Mouse (Mus musculus): ENCODE data around the gene Faap24. TPM values are rescaled to one million over a fixed set of nuclear protein-coding genes. Genes with fewer than 3 reads are reported as not detected.

Faap24 gene
- polyA plus RNA-seq, 1 experiment from 2014 or later = 14.9 TPM

DNA sequence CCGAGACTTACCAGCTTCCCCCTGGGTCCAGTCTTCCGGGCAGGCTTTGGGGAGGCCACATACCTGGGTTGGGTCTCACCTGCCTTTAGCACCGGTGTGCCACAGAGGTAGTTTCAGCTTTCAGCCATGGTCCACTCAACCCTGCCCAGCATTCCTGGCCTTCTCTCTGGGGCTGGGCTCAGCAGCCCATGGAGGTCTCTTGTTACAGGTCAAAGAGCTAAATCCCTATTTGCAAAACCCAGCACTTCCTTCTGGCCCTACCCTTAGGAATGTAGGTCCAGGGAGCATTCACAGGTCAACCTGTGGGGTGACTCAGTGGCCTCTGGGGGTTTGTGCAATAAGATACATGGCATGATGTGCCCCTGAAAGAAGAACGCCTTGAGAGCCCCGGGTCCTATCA lies 33.8 kb downstream of the Faap24 start:
- no peaks in the 10 kb centered on the region for H3K4me1 ChIP-seq
- no peak overlapping the region for H3K27ac ChIP-seq (replicated peaks)
- no peak overlapping the region for H3K9ac ChIP-seq (replicated peaks)
- WGBS = 86% methylated on average over 5 of the region's 5 CpGs
- H3K9me3 ChIP-seq (replicated peaks) = no peaks in the 10 kb centered on the region
- H3K36me3 ChIP-seq = no peaks in the 10 kb centered on the region
- no peaks in the 10 kb centered on the region for H3K27me3 ChIP-seq (replicated peaks)
- no peak overlapping the region for H3K4me2 ChIP-seq
- ATAC-seq (ENCODE audit: low FRiP score) = no peak
- H3K4me3 ChIP-seq (replicated peaks) = no peak overlapping the region

- no peak overlapping the region for H3K9ac ChIP-seq (replicated peaks)
- no peak overlapping the region for H3K4me3 ChIP-seq (replicated peaks)
- no peaks in the 10 kb centered on the region for H3K36me3 ChIP-seq
- no peak for ATAC-seq (ENCODE audit: low FRiP score)
- H3K4me2 ChIP-seq = no peak overlapping the region
- 81% methylated on average over 5 of the region's 5 CpGs for WGBS
- no peak overlapping the region for H3K27ac ChIP-seq (replicated peaks)
- H3K9me3 ChIP-seq (replicated peaks) = no peaks in the 10 kb centered on the region
- H3K27me3 ChIP-seq (replicated peaks) = no peaks in the 10 kb centered on the region
- H3K4me1 ChIP-seq = no peaks in the 10 kb centered on the region
Observed at GRCm38 (mm10) chr7:35362253-35362652, 34.4 kb downstream of the Faap24 start.

GRCm38 (mm10) chr7:35357621-35358020 lies 39.0 kb downstream of the Faap24 start:
- Histone ChIP-seq H3K9ac (replicated peaks) (no peak overlapping the region), H3K4me3 (replicated peaks) (no peak overlapping the region), H3K4me2 (no peak overlapping the region), H3K9me3 (replicated peaks) (no peaks in the 10 kb centered on the region), H3K4me1 (no peaks in the 10 kb centered on the region), H3K27me3 (replicated peaks) (no peaks in the 10 kb centered on the region), H3K36me3 (no peaks in the 10 kb centered on the region), H3K27ac (replicated peaks) (no peak overlapping the region)
- 86% methylated on average over 12 of the region's 12 CpGs for WGBS
- ATAC-seq (ENCODE audit: low FRiP score) = no peak

- no peak overlapping the region for H3K4me2 ChIP-seq
- H3K9ac ChIP-seq (replicated peaks) = no peak overlapping the region
- 87% methylated on average over 5 of the region's 5 CpGs for WGBS
- H3K4me1 ChIP-seq = no peaks in the 10 kb centered on the region
- H3K27me3 ChIP-seq (replicated peaks) = no peaks in the 10 kb centered on the region
- no peak for ATAC-seq (ENCODE audit: low FRiP score)
- H3K36me3 ChIP-seq = no peaks in the 10 kb centered on the region
- no peaks in the 10 kb centered on the region for H3K9me3 ChIP-seq (replicated peaks)
- no peak overlapping the region for H3K4me3 ChIP-seq (replicated peaks)
- no peak overlapping the region for H3K27ac ChIP-seq (replicated peaks)
Observed at GRCm38 (mm10) chr7:35355303-35355872, 41.2 kb downstream of the Faap24 start.

GRCm38 (mm10) chr7:35353306-35353705 lies 43.3 kb downstream of the Faap24 start:
- Histone ChIP-seq H3K36me3 (no peaks in the 10 kb centered on the region), H3K27me3 (replicated peaks) (no peaks in the 10 kb centered on the region)
- WGBS = 94% methylated on average over 15 of the region's 15 CpGs

DNA sequence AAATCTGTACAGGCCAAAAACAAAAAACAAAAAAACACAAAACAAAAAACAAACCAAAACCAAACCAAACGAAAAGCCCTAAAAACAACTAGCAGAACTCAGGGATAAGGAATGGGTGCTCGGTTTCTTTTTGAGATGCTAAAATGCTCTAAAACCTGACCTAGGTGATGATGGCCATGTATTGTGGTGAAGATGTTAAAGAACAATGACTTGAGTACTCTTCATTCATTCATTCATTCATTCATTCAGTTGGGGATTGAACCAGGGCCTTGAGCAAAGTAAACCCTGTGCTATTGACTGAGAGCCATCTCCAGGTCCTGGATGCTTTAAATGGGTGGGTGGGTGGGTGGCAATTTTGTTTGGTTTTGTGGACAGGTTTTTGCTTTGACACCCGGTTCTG lies 45.5 kb downstream of the Faap24 start:
- Histone ChIP-seq H3K36me3 (no peaks in the 10 kb centered on the region), H3K4me1 (no peaks in the 10 kb centered on the region), H3K4me2 (no peak overlapping the region), H3K9ac (replicated peaks) (no peak overlapping the region), H3K27ac (replicated peaks) (no peak overlapping the region), H3K9me3 (replicated peaks) (no peaks in the 10 kb centered on the region), H3K4me3 (replicated peaks) (no peak overlapping the region), H3K27me3 (replicated peaks) (no peaks in the 10 kb centered on the region)
- ATAC-seq (ENCODE audit: low FRiP score) = no peak
- 95% methylated on average over 3 of the region's 3 CpGs for WGBS

More at GRCm38 (mm10) chr7:35353306-35353705, 43.3 kb downstream of the Faap24 start:
- Histone ChIP-seq H3K4me3 (replicated peaks) (no peak overlapping the region), H3K4me2 (no peak overlapping the region), H3K9ac (replicated peaks) (no peak overlapping the region), H3K4me1 (no peaks in the 10 kb centered on the region), H3K27ac (replicated peaks) (no peak overlapping the region), H3K9me3 (replicated peaks) (no peaks in the 10 kb centered on the region)
- ATAC-seq (ENCODE audit: low FRiP score) = no peak

DNA sequence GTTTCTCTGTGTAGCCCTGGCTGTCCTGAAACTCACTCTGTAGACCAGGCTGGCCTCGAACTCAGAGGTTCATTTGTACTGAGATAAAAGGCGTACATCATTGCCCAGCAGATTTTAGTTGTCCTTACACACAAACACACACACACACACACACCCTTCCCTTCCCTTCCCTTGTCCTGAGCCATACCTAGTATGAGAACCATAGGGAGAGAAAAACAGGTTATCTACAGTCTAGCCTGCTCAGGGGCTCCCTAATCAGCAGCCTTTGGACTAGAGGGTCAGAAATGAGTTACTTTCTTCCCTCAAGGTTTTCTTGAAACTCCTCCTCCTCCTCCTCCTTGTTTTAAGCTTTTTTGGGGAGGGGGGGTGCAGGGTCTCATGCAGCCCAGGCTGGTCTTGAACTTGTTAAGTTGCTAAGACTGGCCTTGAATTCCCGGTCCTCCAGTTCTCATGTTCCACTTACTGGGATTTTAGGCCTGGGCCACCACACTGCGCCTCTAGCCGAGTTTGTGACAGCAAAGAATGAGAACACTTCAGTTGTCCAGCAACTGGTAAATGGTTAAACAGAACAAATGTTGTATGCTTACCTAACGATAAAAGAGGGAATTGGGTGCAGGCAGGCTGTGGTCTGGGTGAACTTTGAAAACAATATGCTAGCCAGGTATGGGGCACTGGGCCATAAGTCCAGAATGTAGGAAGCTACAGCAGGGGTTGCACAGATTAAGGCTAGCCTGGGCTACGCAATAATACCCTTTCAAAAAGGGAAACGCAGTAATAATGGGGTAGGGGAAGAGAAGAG lies 46.6 kb downstream of the Faap24 start:
- H3K27me3 ChIP-seq (replicated peaks) = no peaks in the 10 kb centered on the region
- H3K27ac ChIP-seq (replicated peaks) = no peak overlapping the region
- WGBS = 93% methylated on average over 8 of the region's 8 CpGs
- H3K4me3 ChIP-seq (replicated peaks) = no peak overlapping the region
- H3K36me3 ChIP-seq = no peaks in the 10 kb centered on the region
- no peaks in the 10 kb centered on the region for H3K9me3 ChIP-seq (replicated peaks)
- H3K4me2 ChIP-seq = no peak overlapping the region
- H3K4me1 ChIP-seq = no peaks in the 10 kb centered on the region
- H3K9ac ChIP-seq (replicated peaks) = no peak overlapping the region
- no peak for ATAC-seq (ENCODE audit: low FRiP score)

GRCm38 (mm10) chr7:35349022-35349421 lies 47.6 kb downstream of the Faap24 start:
- Histone ChIP-seq H3K4me3 (replicated peaks) (no peak overlapping the region), H3K4me2 (no peak overlapping the region), H3K27ac (replicated peaks) (no peak overlapping the region), H3K27me3 (replicated peaks) (no peaks in the 10 kb centered on the region), H3K9me3 (replicated peaks) (no peaks in the 10 kb centered on the region), H3K36me3 (no peaks in the 10 kb centered on the region), H3K4me1 (no peaks in the 10 kb centered on the region), H3K9ac (replicated peaks) (no peak overlapping the region)
- no peak for ATAC-seq (ENCODE audit: low FRiP score)
- 90% methylated on average over 4 of the region's 4 CpGs for WGBS

DNA sequence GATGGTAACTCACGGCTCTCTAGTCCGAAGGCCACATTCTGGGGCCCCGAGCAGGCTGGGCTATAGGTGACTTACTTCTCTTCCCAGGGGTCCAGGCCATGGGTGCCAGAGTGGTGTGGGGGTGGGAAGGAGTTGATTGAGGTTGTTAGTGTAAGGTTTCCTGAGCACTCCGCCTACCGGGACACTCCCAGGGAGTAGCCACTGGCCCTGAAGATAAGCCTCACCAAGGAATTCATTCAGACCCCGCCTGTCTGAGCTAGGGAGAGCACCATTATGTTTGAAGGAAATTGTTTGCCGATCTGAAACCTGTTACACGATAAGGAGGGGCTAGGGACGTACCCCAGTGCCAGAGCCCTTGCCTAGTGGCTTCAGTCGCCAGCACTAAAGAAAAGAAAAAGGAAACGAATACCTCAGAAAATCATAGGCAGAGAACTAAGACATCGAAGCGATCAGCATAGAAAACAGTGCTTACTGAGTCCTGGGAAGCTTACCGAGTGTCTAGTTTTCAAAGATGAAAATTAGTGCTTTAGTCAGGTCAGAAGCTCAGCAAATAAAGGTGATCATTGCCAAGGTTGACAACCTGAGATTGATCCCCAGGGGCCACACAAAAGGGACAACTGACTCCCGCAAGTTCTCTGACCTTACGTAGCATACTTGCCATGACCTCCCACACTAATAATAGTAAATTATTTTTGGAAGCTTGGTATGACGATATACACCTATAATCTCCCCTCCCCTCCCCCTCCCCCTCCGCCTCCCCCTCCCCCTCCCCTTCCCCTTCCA lies 48.5 kb downstream of the Faap24 start:
- Histone ChIP-seq H3K9ac (replicated peaks) (no peak overlapping the region), H3K27me3 (replicated peaks) (no peaks in the 10 kb centered on the region), H3K36me3 (no peaks in the 10 kb centered on the region), H3K9me3 (replicated peaks) (no peaks in the 10 kb centered on the region), H3K4me1 (no peaks in the 10 kb centered on the region), H3K4me3 (replicated peaks) (no peak overlapping the region), H3K27ac (replicated peaks) (no peak overlapping the region), H3K4me2 (no peak overlapping the region)
- WGBS = 78% methylated on average over 18 of the region's 18 CpGs
- ATAC-seq (ENCODE audit: low FRiP score) = no peak

GRCm38 (mm10) chr7:35344785-35345330 lies 51.8 kb downstream of the Faap24 start:
- Histone ChIP-seq H3K4me3 (replicated peaks) (no peak overlapping the region), H3K4me1 (no peaks in the 10 kb centered on the region), H3K9me3 (replicated peaks) (no peaks in the 10 kb centered on the region), H3K4me2 (no peak overlapping the region), H3K27me3 (replicated peaks) (no peaks in the 10 kb centered on the region), H3K27ac (replicated peaks) (no peak overlapping the region), H3K9ac (replicated peaks) (no peak overlapping the region), H3K36me3 (no peaks in the 10 kb centered on the region)
- ATAC-seq (ENCODE audit: low FRiP score) = no peak
- 94% methylated on average over 5 of the region's 5 CpGs for WGBS

DNA sequence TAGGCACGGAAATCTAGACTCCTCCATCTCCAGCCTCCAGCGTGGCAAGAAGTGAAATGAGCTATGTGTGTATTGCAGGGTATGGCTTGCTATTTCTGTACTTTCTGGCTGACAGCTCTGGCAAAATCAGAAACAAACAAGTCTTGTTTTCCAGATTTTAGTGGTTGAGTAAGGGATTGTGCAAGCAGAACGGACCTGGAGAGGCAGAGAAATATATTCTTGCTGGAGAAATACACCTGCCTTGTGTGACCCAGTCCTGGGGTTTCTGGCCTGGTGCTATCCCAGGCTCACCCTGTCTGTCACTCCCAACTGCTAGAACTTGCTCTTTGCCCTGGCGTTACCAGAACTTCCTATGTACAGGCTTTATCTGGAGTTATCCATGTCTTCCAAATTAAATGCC lies 54.1 kb downstream of the Faap24 start:
- Histone ChIP-seq H3K4me1 (no peaks in the 10 kb centered on the region), H3K9ac (replicated peaks) (no peak overlapping the region), H3K4me2 (no peak overlapping the region), H3K27ac (replicated peaks) (no peak overlapping the region), H3K9me3 (replicated peaks) (no peaks in the 10 kb centered on the region), H3K4me3 (replicated peaks) (no peak overlapping the region), H3K36me3 (no peaks in the 10 kb centered on the region), H3K27me3 (replicated peaks) (no peaks in the 10 kb centered on the region)
- no peak for ATAC-seq (ENCODE audit: low FRiP score)
- 85% methylated on average over 4 of the region's 4 CpGs for WGBS
